Mouse (Mus musculus) 416B (cell line): Measurements from ENCODE around the gene Oit1.

Experiments
- DNase-seq: peaks from one replicate; pipeline ENCODE4 v3.0.0; 2011; ENCODE audit warnings: low read depth

The Oit1 gene

DNA sequence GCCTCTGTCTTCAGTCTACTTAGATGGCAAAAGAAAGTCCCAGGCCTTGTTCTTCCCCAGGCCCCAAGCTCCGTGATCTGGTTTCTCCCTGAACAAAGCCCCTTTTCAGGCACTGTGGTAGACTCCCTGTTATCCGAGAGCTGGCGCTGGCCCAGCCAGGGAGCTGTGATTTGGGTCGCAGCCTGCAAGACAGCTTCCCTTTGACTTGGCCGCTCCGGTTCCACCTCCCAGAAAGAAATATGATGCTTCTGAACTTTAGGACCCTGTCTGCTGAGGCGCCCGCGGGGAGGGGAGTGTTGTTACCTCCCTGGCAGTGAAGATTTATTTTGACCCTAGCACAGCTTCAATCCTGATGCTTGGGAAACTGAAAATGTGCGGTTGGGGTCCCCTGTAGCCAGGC is 42.6 kb downstream of the Oit1 start:
- no peak for DNase-seq

GRCm38 (mm10) chr14:8334511-8334910 is 44.0 kb downstream of the Oit1 start:
- no peak for DNase-seq

GRCm38 (mm10) chr14:8332314-8333252 is 46.0 kb downstream of the Oit1 start:
- DNase-seq = no peak

DNA sequence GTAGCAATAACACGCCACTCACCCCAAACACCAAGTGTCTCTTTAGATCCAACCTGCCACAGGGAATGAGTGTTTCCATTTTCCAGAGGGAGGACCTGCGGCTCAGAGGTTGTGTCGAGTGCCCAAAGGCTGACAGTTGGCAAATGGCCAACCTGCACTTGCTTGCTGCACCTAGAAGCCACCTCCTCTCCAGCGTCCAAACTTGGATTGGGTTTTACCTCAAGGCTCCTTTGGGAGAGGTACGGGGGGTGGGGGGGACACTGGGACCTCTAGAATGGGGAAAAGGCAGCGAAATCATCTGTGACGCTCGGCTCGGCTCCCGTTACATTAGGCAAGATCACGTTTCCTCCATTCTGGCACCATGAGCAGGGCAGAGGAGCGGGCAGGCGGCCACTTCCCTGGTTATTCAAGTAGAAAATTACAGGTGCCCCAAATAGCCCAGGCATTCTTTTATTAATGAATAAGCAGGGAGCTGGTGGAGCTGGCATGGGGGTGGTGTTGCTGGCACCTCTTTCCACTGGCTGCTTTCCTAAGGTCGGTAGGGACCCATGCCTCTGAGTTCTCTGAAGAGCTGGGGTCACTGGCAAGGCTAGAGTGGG is 47.1 kb downstream of the Oit1 start:
- no peak for DNase-seq

DNA sequence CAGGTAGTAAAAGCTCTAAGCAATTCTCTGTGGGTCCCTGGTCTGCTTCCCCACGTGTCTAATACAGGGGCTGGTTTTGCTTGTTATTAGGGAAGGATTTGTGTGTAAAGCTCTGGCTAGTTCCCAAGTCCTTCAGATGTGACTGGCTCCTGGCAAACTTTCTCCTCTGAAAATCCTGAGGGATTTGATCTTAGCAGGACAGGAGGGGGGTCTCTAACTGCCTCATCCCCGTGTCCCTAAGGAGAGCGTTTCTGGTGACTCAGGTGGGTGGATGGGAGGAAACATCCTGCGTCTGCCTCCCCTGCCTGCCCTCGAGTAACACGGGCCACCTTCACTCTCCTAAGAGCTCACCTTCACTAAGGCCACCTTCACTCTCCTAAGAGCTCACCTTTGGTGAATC is 48.2 kb downstream of the Oit1 start:
- DNase-seq = no peak

DNA sequence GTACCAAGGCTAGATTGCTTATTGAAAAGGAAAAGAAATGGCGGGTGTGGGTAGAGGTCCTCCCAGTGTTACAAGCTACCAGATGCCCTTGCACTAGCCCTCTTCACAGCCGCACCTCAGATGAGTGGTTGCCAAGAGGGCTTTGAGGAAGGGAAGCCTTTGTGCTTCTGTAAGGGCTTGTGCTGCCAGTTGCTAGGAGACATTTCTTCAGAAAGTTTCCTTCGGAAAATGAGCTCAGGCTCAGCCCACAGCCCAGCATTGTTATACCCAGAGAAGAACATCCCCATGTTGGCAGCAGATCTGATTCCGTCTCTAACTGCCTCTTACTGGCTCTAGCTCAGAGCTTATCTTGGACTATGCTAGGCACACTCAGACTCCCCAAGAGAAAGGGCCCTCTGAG is 49.0 kb downstream of the Oit1 start:
- DNase-seq = no peak

- DNase-seq = no peak
These were observed 51.2 kb downstream of the Oit1 start for GRCm38 (mm10) chr14:8327371-8327770.

DNA sequence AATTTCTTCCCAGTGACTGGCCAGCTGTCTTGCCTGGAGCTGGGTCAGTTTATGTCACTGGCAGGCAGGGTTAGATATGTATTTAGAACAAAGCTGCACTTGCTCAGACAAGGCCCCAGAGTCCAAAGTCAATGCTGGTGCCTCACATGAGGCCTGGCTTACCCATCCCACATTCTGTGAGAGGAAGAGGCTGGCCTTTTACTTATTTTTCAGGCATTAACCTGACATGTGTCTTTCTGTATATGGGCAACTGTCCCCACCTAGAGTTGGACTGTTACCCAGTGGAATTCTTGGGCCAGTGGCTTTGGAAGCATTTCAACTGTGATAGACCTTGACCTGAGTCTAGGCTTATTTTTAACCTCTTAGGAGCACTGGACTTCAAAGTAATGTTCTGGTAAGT is 51.6 kb downstream of the Oit1 start:
- DNase-seq = no peak

DNA sequence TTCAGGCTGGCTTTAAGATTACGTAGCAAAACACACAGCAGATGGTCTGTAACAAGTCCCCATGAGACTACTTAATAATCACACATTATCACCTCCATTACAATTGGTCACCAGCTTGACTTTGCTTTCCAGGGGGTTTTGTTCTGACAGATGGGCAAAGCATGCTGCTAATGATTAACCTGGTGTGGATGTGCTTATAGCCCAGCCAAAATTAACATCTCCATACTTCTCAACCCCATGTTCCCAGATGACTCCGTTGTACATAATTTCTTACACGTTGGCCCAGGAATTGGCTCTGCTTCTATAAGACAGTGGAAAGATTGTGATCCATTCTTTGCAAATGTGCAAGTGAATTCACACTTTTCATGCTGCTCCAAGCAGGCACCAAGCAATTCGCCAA is 52.8 kb downstream of the Oit1 start:
- DNase-seq = no peak

- DNase-seq = no peak
These were observed 58.0 kb downstream of the Oit1 start for GRCm38 (mm10) chr14:8320528-8320927.

DNA sequence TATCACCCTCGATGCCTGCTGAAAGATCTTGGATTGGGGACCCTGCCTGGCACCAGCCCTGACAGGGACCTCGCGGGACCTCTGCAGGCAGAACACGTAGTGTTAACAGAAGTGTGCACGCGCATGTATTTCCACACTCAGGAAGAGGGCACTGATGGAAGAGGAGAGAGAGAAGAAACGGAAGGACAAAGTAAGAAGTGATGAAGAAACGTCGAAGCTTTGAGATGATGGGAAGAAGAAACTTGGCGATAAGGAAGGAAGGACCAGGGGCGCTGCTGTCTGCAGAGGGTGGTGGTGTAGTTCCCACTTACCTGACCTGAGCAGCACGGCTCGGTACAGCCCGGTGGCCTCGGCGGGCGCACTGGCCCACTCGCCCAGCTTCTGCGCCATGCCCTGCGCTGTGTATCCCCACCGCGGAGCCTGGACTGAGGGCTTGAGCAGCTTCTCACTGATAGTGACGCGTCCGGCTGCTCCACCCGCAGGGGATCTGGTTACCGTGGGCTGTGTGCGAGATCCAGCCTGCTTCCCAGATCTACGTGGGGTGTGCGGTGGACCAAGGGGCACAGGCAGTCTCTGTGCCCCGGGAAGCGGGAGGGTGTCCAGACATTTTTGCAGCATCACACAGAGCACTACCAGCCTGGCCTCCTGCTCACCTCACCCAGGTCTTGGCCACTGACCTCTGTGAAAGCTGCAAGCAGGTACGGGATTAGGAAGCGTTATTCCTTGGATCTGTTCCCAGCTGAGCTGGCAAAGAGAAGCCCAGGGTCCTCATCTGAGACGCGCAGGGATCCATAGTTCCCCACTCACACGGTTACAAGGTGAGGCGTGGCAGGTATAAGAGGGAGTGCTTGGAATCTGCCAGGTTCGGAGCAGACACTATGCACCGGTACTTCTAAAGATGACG is 61.1 kb downstream of the Oit1 start, which contains the start of gene Fam107a:
Gene Fam107a, minus strand, starts transcription at position 830 of the 904 bp plus-strand sequence.
- DNase-seq = no peak

DNA sequence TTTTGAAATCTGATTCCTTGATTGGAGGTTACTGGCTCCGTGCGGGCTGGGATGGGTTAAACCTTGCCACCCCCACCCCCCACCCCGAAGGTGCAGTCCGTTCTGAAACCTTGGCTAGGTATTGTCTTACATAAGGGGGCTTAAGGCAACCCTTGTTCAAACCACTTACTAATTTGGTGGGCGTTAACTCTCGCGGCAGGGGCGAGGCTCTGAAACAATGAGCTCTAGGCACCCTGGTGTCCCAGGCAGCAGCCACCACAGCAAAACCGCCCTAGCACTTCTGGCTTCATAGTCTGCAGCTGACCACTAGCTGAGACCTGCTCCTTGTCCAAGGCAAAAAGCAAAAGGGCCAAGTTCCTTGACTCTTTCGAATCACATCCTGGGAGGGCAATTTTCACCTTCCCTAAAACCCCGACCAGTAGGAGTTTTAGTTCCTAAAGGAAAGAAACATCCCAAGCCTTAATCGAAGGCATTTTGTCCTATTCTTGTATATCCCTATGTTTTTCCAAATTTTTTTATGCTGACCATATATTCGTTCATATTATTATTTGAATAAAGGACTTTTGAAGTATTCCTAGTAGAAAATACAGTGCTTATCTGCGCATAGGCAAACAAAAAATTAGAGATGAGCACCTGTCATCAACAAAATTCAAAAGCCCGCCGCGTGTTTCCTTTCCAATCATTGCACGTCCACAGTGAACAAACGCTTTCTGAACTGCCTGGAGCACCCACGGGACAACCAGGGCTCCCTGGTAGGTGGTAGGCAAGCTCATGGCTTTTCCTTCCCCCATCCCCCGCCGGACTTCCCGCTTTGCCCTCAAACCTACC is 62.0 kb downstream of the Oit1 start:
- no peak for DNase-seq

GRCm38 (mm10) chr14:8315169-8315568 is 63.4 kb downstream of the Oit1 start:
- no peak for DNase-seq

DNA sequence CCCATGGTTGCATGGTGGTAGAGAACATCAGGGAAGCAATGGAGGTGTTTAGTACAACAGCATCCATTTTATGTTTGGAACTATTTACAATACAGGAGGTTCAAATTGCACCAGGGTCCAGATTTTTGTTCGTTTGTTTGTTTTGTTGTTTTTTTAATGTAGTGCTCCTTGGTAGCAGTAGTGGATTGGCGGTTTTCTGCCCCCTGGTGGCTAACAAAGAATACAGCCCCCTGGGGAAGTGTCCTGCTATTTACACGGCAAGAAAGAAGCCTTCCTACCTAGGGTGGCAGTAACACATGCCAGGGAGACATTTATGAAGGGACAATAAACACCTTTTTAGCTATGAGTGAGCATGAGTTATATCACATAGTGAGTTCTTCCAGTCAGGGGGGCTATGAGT is 64.0 kb downstream of the Oit1 start:
- DNase-seq = peak; percentile 56

DNA sequence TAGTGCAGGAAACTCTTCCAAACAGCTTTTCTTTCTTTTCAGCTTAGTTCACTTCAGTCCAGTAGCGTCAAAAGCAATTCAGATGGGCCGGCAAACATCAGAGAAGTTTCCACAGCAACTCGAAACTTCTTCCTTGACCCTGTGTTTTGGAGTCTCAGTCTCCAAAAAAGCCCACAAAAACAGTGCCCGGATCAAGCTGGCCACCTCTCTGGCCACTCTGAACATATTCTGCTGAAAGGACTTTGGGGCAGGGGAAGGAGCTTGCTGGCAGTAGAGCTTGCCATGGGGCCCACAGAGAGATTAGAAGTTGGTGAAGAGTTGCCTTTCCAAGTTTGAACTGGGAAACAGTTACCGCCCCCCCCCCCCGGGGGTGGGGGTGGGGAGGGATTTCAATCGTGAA is 64.7 kb downstream of the Oit1 start:
- DNase-seq = no peak

- DNase-seq = no peak
These were observed 68.9 kb downstream of the Oit1 start for GRCm38 (mm10) chr14:8309621-8310141.

DNA sequence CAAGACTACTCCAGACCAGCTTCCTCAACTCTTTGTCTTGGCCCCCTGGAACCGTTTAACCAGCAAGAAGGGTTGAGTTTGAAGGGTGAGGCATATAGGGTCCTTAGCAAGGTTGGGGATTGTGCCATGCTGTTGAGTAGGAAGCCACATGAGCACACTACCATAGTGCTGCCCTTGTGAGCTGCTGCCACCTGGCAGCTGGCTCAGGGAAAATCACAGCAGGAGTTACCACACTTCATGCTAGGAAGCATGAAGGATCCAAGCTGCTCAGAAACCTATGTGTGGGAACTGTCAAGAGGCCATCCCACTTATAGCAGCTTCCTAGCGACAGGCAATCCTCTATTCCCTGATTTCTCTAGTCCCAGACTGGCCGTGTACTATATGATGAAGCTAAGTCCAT is 69.9 kb downstream of the Oit1 start:
- DNase-seq = no peak

DNA sequence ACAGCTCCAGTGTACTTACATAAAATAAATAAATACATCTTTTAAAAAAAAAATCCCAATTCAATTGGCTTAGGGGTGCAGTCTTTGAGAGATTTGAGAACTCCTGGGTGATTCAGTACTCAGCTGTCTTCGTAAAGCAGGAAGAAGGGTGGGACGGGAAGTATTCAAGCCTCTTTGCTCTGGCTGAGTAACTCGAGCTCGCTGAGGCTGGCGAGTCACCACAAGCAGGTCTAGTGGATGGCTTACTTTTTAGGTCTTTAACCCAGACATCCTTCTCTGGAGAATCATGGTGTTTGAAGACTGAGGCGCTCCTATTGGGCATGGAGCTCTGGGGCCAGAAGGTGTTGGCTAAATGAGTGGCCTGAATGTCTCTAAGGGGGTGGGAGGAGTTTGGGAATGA is 71.7 kb downstream of the Oit1 start:
- DNase-seq = peak; percentile 22

DNA sequence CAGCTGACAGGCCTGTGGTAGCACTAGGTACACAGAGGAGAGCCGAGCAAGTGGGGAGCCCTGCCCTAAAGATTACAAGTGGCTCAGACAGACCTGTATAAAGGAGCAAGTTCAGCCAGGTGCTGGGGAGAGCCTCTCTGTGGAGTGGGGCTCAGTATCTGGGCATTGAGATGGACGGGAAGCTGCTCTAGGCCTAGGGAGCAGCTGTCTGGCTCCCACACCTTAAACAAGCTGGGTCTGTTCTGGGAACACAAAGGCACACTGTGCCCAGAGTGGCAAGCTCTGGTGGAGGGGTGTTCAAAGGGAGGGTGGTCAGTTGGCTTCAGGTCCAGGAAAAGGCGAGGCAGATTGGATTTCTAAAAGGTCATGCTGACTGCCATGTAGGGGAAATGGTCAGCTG is 73.5 kb downstream of the Oit1 start:
- DNase-seq = no peak

DNA sequence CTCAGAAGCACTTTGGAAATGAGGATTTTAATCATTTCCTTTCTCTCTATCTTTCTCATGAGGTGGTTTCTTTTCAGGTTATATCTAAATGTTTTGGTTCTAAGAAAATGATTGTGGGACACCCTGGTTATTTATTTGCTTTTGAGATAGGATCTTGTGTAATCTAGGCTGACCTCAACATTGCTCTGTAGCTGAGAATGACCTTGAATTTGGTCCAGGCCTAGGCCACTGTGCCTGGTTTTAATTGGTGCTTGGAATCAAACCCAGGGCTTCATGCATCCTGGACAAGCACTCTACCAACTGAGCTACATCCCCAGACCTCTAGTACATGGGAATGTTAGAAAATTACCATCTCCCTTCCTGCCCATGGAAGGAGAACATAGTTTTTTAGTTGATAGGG is 74.5 kb downstream of the Oit1 start:
- peak; percentile 10 for DNase-seq

- no peak for DNase-seq
These were observed 75.9 kb downstream of the Oit1 start for GRCm38 (mm10) chr14:8302687-8303086.
